Mouse (Mus musculus): Measurements from ENCODE around the gene Bbs9.

DNA sequence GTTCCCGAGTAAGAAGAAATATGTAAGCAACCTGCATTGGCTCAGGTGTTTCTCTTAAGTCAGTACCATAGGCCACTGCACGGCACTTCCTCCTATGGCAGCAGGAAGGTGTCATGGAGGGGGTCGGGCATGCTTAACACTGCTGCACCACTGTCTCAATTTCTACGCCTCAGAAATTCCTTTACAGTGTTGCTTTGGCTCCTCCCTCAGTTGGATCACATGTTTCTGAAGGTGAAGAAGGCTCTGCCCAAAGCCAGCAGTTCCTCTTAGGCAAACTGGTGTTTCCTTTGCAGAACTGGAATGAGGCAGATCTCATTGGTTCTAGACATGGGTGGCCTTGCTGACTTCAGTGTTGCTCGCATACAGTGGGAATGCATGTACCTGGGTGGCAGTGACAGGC lies 332.2 kb downstream of the Bbs9 start:
- TF ChIP-seq CTCF (IDR thresholded peaks at IDR 0.05; ENCODE audit: low read depth) (no peak), EP300 (optimal IDR thresholded peaks at IDR 0.05) (no peak)
